Mouse (Mus musculus) T-helper 1 cell (primary cell): ENCODE measurements around the gene Gipc2.

Source experiments
- in situ Hi-C: fragments of 300-600 bp; cut with MboI, MseI; formaldehyde crosslinking; loops from one replicate; pipeline ENCODE4 v1.15.1; 2025; ENCODE audit warnings: high pct_unique_total_duplicates

Gipc2 gene

DNA sequence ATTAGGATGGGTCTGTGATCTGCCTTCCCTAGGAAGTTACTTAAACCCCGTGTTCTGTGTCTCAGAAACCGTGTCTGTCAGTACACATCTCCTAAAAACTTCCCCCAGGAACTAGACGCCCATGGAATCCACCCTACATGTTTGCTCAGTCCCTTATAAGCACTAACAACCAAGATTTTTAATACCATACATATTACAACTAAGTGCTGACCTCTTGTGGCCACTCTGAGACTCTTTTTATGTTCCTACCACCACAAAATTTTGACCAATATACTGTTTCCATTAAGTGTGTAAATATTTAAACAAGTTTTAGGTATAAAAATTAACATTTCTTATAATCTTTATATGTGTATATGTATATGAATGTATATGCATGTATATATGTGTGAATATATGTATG, 71.0 kb downstream of the Gipc2 start:
- in situ Hi-C loops: no loop called here

DNA sequence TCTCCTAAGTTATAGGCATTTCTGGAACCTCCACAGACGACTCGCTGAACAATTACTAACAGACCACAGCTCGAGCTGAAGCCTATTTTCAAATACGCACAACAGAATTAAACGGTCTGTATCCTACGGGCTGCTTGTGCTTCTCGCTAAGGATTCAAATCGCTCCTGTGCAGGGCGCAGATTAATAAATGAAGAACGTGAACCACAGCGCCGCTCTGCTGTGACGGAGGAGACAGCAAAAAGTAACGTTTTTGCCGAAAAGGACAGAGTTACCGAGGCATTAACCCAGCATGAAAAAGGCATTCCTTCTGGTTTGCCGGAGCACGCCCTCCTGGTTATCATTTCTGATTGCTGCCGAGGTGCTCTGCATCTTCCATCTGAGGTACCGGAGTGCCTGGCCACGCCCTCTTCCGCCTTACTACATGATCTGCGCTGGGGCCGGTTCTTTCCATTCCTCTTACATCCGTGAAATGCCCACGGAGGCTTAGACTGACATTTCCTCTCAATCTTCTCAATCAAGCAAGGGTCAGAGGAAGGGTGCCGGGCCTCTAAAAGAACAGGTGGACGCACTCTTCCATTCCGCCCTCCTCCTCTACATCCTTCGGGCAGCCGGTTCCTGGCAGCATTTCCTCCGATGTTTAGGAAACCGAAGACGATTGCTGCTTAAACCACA, 73.5 kb downstream of the Gipc2 start:
- in situ Hi-C loops: no loop called here

DNA sequence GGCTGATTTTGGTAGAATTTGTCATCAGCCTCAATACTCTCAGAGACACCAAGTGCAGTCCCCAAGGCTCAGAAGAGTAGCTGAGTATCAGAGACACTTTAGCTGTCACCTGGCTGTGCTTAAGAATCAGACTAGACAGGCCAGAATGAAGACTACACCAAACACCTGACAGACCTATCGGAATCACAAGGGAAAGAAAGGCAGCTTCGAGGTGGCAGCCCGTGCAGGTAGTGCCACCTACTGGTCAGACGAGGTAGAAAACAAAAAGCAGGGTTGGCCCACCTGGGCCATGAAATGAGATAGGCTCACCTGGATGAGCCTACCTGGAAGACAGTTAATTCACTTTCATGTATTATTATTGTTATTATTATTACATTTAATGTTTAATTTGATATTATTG, 76.9 kb downstream of the Gipc2 start:
- in situ Hi-C loops: no loop called here

DNA sequence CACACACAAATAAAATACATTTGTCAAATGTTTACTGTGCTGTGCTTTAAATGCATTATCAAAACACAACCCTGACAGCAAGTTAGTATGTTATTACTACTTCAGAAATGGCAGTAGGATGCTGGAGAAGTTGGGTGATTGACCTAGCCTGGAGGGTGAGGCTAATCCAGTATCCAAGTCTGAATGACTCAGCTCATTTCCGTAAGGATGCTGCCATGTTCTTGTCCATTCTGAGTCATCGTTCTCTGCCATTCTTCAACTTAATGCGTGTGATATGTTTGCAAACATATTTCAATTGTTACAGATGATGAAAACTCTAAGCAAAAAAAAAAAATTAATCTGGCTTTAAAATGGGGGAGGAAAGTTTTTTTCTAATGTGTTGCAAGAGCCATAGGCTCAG, 84.6 kb downstream of the Gipc2 start:
- in situ Hi-C loops: no loop called here

DNA sequence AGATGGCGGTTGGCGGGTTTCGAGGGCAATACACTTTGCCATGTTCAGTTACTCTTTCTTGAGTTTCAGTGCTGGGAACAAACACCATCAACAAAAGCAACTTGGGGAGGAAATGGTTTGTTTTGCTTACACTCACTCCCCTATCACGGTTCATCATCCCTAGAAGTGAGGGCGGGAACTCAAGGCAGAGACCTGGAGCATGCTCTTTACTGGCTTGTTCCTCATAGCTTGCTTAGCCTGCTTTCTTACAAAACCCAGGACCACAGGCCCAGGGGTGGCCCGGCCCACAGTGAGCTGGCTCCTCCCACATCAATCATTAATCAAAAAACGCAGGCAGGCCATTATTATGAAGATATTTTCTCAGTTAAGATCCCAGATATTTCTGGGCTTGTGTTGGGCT, 89.9 kb downstream of the Gipc2 start:
- in situ Hi-C loops: loop anchor here (10.0 kb wide), 1 partner anchor 361 kb away; no protein-coding TSS in a partner anchor

DNA sequence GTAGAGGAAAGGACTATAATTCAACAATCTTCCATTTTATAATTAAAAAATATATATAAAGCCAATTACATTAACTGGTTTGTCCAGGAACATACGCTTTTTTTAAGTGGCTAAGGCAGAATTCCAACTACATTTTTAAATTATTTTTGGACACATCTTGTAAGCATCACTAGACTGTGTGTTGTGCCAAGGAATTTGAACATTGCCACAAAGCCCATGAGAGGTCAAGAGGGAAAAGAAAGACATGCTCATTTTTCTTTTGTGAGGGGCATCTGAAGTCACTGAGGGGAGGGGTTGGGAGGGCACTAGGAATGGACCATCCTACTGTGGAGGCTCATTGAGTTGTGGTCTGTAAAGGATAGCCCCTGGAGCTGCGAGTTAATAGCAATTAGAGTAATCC, 97.0 kb downstream of the Gipc2 start:
- in situ Hi-C loops: no loop called here

DNA sequence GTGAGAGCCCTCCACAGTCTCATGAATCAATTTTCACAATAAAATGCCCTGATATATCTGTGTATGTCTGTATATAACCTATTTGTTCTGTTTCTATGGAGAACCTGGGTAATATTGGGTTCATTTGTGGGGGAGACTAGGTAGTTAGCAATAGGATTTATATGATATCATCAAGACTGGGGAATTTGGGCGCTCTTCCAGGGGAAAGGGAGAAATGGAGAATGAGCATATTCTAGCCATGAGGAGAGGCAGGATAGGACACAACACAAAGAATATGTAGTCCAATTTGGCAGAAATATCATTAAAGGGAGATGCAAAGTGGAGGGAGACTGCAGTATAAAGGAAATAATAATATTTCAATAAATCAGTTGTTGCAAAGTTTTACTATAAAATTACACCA, 97.7 kb downstream of the Gipc2 start:
- in situ Hi-C loops: no loop called here

DNA sequence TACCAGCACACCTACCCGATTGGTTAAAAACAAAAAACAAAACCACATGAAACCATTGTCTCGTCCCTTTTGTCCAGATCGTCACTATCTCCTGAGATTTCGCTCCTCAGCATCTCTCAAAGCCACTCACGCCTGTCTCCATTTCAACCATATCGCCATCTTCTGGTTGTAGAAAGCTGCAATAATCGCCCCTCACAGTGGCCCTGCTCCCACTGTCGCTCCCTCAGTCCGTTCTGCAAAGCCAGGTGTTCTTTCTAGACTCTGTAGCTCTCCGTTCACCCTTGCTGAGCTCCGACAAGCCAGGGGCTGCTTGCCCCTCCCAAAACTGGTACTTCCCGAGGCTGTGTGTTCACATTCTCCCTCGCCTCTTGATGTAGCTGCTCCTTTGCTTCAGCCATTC, 99.3 kb downstream of the Gipc2 start:
- in situ Hi-C loops: no loop called here

DNA sequence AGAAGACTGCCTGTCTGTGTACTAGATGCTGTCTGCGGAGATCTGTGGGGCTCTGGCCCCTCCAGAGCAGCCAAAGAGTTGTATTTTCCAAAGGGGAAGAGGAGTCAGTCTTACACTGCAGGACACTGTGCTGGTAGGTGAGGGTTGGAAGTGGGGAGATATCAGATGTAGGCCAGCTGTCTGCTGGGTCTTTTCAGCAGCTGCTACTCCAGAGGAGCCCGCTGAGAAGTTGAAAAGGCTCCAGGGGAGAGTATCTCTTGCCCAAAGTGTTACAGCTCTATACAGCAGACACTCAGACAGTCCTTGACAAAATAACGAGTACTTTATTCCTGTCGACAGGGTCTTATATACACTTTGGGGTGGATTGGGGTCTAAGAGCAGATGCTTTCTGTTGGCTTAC, 100.2 kb downstream of the Gipc2 start:
- in situ Hi-C loops: no loop called here

DNA sequence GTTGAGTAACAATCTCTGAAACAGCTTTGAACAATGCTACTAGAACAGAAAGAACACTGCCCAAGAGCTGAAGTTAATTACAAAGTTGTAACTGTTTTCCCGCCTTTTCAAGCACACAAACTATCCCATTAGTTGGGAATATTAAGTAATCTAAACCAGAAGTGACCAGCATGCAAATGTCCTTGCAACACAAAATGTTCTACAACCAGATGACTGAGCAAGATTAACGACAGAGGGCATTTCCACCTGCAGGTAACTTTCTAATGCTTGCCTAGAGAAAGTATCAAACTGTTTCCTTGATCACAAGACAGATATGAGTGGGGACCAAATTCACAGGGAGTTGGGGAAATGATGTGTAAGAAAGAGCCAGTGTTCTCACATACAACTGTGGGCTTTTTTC, 101.9 kb downstream of the Gipc2 start:
- in situ Hi-C loops: loop anchor here (5.0 kb wide), 1 partner anchor 1413 kb away; no protein-coding TSS in a partner anchor

DNA sequence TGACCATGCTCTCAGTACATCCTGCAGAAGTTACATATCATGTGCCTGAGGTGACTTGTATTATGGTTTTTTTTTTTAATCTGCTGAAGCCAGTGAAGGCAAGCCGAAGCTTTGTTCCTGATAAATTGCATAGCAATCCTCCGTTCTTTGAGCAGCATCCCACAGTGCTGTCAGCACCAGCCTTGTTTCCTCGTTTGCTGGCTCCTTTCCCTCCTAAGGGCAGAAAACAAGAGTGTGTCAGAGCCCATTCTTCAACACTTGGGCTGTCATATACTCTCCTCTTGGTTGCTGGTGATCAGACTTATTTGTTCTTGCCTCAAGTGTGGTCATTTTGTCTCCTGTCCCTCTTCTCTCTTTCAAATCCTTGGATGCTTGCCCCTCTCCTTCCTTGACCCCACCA, 103.2 kb downstream of the Gipc2 start:
- in situ Hi-C loops: loop anchor here (5.0 kb wide), 1 partner anchor 1414 kb away; no protein-coding TSS in a partner anchor

DNA sequence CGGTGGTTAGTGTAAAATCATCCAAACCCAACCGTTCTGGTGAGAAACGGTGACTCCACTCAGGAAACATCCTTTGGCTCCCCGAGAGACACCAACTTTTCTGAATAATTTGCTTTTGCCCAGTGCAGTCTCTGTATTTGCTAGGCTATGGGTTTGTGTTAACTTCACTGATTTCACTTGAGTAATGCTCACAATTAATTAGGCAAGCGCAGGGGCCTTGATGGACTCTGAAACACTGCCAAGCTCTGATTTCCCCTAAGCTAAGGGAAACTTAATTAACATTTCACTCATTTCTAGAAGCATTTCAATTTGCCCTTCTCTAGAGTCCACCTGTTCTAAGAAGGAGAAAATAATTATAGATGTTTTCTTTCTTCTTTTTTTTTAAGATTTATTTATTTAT, 104.9 kb downstream of the Gipc2 start:
- in situ Hi-C loops: loop anchor here (5.0 kb wide), 1 partner anchor 1416 kb away; no protein-coding TSS in a partner anchor

DNA sequence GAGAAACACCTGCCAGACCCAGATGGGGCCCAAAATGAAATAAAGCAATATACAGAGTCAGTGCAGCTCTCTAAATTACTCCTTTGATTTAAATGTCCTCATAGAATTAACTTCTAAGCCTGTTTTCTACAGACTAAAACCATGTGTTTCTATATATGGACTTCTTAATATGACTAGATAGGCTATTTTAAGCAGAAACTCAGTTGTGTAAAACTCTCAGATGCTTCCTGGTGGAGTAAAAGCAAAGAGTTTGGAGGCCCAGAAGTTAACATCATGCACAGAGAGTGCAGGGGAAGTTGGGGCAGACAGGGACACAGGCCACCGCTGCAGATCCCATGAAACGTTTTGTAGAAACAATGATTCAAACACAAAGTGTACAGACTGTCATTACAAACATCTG, 107.8 kb downstream of the Gipc2 start:
- in situ Hi-C loops: no loop called here

DNA sequence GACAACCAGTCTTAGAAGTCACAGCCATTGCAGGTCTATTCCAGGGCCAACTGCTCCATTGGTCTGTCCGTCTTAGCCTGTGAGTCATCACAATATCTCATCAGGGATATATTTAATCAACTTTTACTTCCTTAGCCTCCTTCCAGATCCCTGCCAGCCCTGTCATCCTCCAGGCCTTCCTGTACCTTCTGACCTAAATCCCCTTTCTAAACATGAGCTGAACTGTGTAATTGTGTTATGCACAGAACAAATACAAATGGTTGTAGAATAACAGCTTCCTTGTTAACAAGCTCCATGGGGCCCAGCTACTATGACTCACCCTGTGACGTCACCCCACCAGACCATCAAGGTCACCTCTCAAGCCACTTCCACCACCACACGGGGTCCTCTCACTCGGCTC, 111.8 kb downstream of the Gipc2 start:
- in situ Hi-C loops: no loop called here

DNA sequence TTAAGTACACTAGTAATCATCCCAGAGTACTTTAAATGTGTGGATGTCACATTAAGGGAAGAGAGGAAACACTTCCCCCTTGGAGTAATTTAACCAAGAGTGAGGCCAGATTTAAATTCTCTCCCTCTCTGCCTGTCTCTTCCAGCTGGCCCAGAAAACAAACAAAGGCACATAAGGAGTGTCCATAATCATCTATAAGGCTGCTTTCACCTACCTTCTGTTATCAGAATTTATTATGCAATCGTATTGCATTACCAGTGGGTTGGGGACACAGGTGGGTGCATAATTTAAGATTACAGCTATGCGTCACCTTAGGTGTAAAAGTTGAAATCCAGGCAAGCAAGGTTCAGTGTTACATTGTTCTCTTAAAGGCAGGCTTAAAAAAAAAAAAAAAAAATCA, 114.1 kb downstream of the Gipc2 start:
- in situ Hi-C loops: no loop called here

DNA sequence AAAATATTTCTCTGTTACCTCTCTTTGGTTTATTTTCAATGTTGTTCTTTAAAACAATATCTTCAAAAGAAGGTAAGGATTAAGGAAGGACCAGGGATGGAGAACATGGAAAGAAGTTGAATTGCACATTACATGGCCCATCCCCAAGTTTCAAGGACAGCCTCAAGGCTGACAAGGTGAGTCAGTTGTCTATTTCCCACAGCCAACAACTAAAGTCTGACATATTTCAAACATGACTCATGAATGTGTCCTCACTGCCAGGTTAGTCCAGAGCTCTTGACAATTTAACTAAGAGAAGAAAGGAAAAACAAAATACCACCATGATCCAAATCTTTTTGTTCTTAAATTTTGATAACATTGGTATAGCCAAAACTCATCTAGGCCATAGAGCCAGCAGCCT, 118.1 kb downstream of the Gipc2 start:
- in situ Hi-C loops: no loop called here

DNA sequence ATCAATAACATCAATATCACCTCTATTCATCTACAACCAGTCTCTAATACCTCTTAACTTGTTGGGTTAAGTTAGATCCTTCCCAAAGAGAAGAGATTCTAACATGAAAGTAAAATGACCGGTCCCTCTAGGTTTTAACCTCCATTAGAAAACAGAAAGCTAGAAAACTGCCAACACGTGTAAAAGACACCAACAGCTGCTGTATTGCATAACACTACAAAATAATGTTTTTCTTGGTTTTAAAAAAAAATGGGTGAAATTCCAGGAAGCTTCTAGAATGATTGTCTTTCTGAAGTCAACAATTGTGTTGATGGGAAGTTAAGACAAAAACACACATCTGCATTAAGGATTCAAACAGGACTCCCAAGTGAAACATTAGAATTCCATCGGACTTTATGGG, 119.1 kb downstream of the Gipc2 start:
- in situ Hi-C loops: no loop called here
